Mouse (Mus musculus) hindbrain, embryonic 15.5 days (tissue): ENCODE data around the gene Slirp. TPM values are rescaled to one million over a fixed set of nuclear protein-coding genes. Genes with fewer than 3 reads are reported as not detected.

Source experiments
- ATAC-seq: fragments of 200-750 bp; cut with Nextera tagmentation; 2 replicates; pipeline ENCODE4 v1.8.0; 2017; ENCODE audit warnings: low read depth, moderate number of reproducible peaks, moderate TSS enrichment; ENCODE audit not compliant: low FRiP score
- H3K27ac ChIP-seq: fragments of 300-500 bp; sonication (generic); replicated peaks from 2 replicates; pipeline ENCODE4 v1.5.1; 2015; ENCODE audit warnings: mild to moderate bottlenecking, inconsistent platforms
- H3K27me3 ChIP-seq: fragments of 300-500 bp; sonication (generic); 2 replicates; pipeline ENCODE4 v1.6.1; 2015; ENCODE audit warnings: control low read depth, inconsistent platforms
- H3K36me3 ChIP-seq: fragments of 300-500 bp; sonication (generic); 2 replicates; pipeline ENCODE4 v1.6.1; 2015; ENCODE audit warnings: control low read depth, inconsistent platforms
- H3K4me1 ChIP-seq: fragments of 300-500 bp; sonication (generic); replicated peaks from 2 replicates; pipeline ENCODE4 v1.6.1; 2015; ENCODE audit warnings: control low read depth, inconsistent platforms
- H3K4me2 ChIP-seq: fragments of 300-500 bp; sonication (generic); 2 replicates; pipeline ENCODE4 v1.6.1; 2015; ENCODE audit warnings: moderate library complexity, mild to moderate bottlenecking, inconsistent platforms
- H3K4me3 ChIP-seq: fragments of 300-500 bp; sonication (generic); 2 replicates; pipeline ENCODE4 v1.5.1; 2015; ENCODE audit warnings: mild to moderate bottlenecking, inconsistent platforms
- H3K9ac ChIP-seq: fragments of 300-500 bp; sonication (generic); 2 replicates; pipeline ENCODE4 v1.6.1; 2015; ENCODE audit warnings: inconsistent platforms
- H3K9me3 ChIP-seq: fragments of 300-500 bp; sonication (generic); 2 replicates; pipeline ENCODE4 v1.6.1; 2016; ENCODE audit warnings: control low read depth, inconsistent platforms
- WGBS: fragments of 180-500 bp; shearing (Covaris S2); methylation state at CpG from one replicate; pipeline ENCODE4 v1.1.7; 2015; 5-methylcytosine and 5-hydroxymethylcytosine counted together
- polyA plus RNA-seq: library from polyadenylated mRNA; unstranded; fragments of >200 nt; fragmentation: Nextera tagmentation; extraction: Ambion mirVana; gene quantifications from 2 replicates; pipeline ENCODE4 v1.2.1, GENCODE M21; 2015

Slirp gene
- polyA plus RNA-seq, 1 experiment from 2014 or later, result 242 TPM

GRCm38 (mm10) chr12:87413179-87413790 is 30.4 kb upstream of the Slirp start:
- Histone ChIP-seq H3K27ac (no peak overlapping the region), H3K4me3 (no peak overlapping the region), H3K4me1 (0 out of 2 replicates have a peak, but pooled peaks cover 2% of the 10 kb centered on the region), H3K4me2 (no peak overlapping the region), H3K9ac (no peak overlapping the region), H3K27me3 (no peaks in the 10 kb centered on the region), H3K36me3 (no peaks in the 10 kb centered on the region), H3K9me3 (no peaks in the 10 kb centered on the region)
- ATAC-seq, result peak; percentile 65
- WGBS, result 24% methylated on average over 4 of the region's 4 CpGs

- ATAC-seq, result no peak
- Histone ChIP-seq H3K9ac (no peak overlapping the region), H3K9me3 (no peaks in the 10 kb centered on the region), H3K27ac (no peak overlapping the region), H3K27me3 (no peaks in the 10 kb centered on the region), H3K4me1 (peaks cover 16% of the 10 kb centered on the region), H3K4me3 (no peak overlapping the region), H3K36me3 (no peaks in the 10 kb centered on the region), H3K4me2 (no peak overlapping the region)
- 74% methylated on average over 4 of the region's 4 CpGs for WGBS
Measured at GRCm38 (mm10) chr12:87415358-87415757, 28.3 kb upstream of the Slirp start.

- 36% methylated on average over 7 of the region's 7 CpGs for WGBS
- ATAC-seq, result no peak
- H3K4me2 ChIP-seq, result no peak overlapping the region
- H3K27me3 ChIP-seq, result no peaks in the 10 kb centered on the region
- no peak overlapping the region for H3K9ac ChIP-seq
- H3K9me3 ChIP-seq, result no peaks in the 10 kb centered on the region
- H3K4me3 ChIP-seq, result no peak overlapping the region
- H3K36me3 ChIP-seq, result no peaks in the 10 kb centered on the region
- H3K27ac ChIP-seq, result no peak overlapping the region
- H3K4me1 ChIP-seq, result peaks cover 16% of the 10 kb centered on the region
Measured at GRCm38 (mm10) chr12:87416690-87417089, 27.0 kb upstream of the Slirp start.

- no peaks in the 10 kb centered on the region for H3K36me3 ChIP-seq
- no peak overlapping the region for H3K4me2 ChIP-seq
- no peak overlapping the region for H3K9ac ChIP-seq
- no peaks in the 10 kb centered on the region for H3K9me3 ChIP-seq
- no peak overlapping the region for H3K4me3 ChIP-seq
- peaks cover 14% of the 10 kb centered on the region for H3K4me1 ChIP-seq
- ATAC-seq, result peak; percentile 93
- WGBS, result 24% methylated on average over 5 of the region's 5 CpGs
- no peaks in the 10 kb centered on the region for H3K27me3 ChIP-seq
- H3K27ac ChIP-seq, result peak overlapping the region; percentile 79
Measured at GRCm38 (mm10) chr12:87418921-87419320, 24.8 kb upstream of the Slirp start.

GRCm38 (mm10) chr12:87419974-87420485 is 23.7 kb upstream of the Slirp start:
- Histone ChIP-seq H3K4me2 (no peak overlapping the region), H3K9ac (no peak overlapping the region), H3K27ac (peak overlapping the region; percentile 79), H3K4me3 (no peak overlapping the region), H3K4me1 (peaks cover 14% of the 10 kb centered on the region), H3K9me3 (no peaks in the 10 kb centered on the region), H3K36me3 (no peaks in the 10 kb centered on the region), H3K27me3 (no peaks in the 10 kb centered on the region)
- 68% methylated on average over 12 of the region's 12 CpGs for WGBS
- no peak for ATAC-seq

GRCm38 (mm10) chr12:87421708-87422507 is 21.8 kb upstream of the Slirp start:
- Histone ChIP-seq H3K27me3 (no peaks in the 10 kb centered on the region), H3K9ac (no peak overlapping the region), H3K4me1 (peaks cover 14% of the 10 kb centered on the region), H3K4me3 (no peak overlapping the region), H3K4me2 (no peak overlapping the region), H3K27ac (no peak overlapping the region), H3K9me3 (no peaks in the 10 kb centered on the region), H3K36me3 (peaks cover 7% of the 10 kb centered on the region)
- 53% methylated on average over 5 of the region's 5 CpGs for WGBS
- ATAC-seq, result no peak

- Histone ChIP-seq H3K27me3 (no peaks in the 10 kb centered on the region), H3K36me3 (peaks cover 23% of the 10 kb centered on the region), H3K9me3 (no peaks in the 10 kb centered on the region), H3K9ac (no peak overlapping the region), H3K4me1 (peaks cover 13% of the 10 kb centered on the region), H3K27ac (no peak overlapping the region), H3K4me3 (no peak overlapping the region), H3K4me2 (no peak overlapping the region)
- no peak for ATAC-seq
- WGBS, result 25% methylated on average over 1 of the region's 1 CpGs
Measured at GRCm38 (mm10) chr12:87423700-87424099, 20.0 kb upstream of the Slirp start.

GRCm38 (mm10) chr12:87424516-87424915 is 19.2 kb upstream of the Slirp start:
- H3K9ac ChIP-seq, result no peak overlapping the region
- H3K27me3 ChIP-seq, result no peaks in the 10 kb centered on the region
- no peaks in the 10 kb centered on the region for H3K9me3 ChIP-seq
- H3K4me1 ChIP-seq, result peaks cover 5% of the 10 kb centered on the region
- H3K36me3 ChIP-seq, result peaks cover 32% of the 10 kb centered on the region
- H3K27ac ChIP-seq, result no peak overlapping the region; the same call in 1 of the 2 replicates
- no peak overlapping the region for H3K4me3 ChIP-seq
- no peak overlapping the region for H3K4me2 ChIP-seq
- no peak for ATAC-seq
- 26% methylated on average over 3 of the region's 3 CpGs for WGBS

GRCm38 (mm10) chr12:87426354-87427031 is 17.2 kb upstream of the Slirp start:
- 94% methylated on average over 5 of the region's 5 CpGs for WGBS
- H3K4me1 ChIP-seq, result no peaks in the 10 kb centered on the region
- ATAC-seq, result no peak
- H3K27me3 ChIP-seq, result no peaks in the 10 kb centered on the region
- peaks cover 50% of the 10 kb centered on the region for H3K36me3 ChIP-seq
- no peak overlapping the region for H3K4me2 ChIP-seq
- no peak overlapping the region for H3K27ac ChIP-seq
- no peak overlapping the region for H3K9ac ChIP-seq
- H3K4me3 ChIP-seq, result no peak overlapping the region
- no peaks in the 10 kb centered on the region for H3K9me3 ChIP-seq

GRCm38 (mm10) chr12:87428295-87428694 is 15.4 kb upstream of the Slirp start:
- 85% methylated on average over 2 of the region's 2 CpGs for whole genome bisulfite sequencing
- Histone ChIP-seq H3K36me3 (peaks cover 65% of the 10 kb centered on the region), H3K4me2 (no peak overlapping the region)

GRCm38 (mm10) chr12:87428885-87429284 is 14.8 kb upstream of the Slirp start:
- Histone ChIP-seq H3K4me3 (no peak overlapping the region), H3K9me3 (no peaks in the 10 kb centered on the region), H3K36me3 (peaks cover 70% of the 10 kb centered on the region), H3K4me2 (no peak overlapping the region), H3K27ac (no peak overlapping the region), H3K4me1 (no peaks in the 10 kb centered on the region), H3K9ac (no peak overlapping the region), H3K27me3 (no peaks in the 10 kb centered on the region)
- no peak for ATAC-seq
- 85% methylated on average over 8 of the region's 8 CpGs for WGBS

More at GRCm38 (mm10) chr12:87428295-87428694, 15.4 kb upstream of the Slirp start:
- H3K9me3 ChIP-seq, result no peaks in the 10 kb centered on the region
- no peak overlapping the region for H3K4me3 ChIP-seq
- H3K27ac ChIP-seq, result no peak overlapping the region
- no peak overlapping the region for H3K9ac ChIP-seq
- H3K27me3 ChIP-seq, result no peaks in the 10 kb centered on the region
- no peaks in the 10 kb centered on the region for H3K4me1 ChIP-seq
- no peak for ATAC-seq
